Mouse (Mus musculus): ENCODE data around the gene Gm5930.
A peak's percentile ranks its signal among the peaks of the same experiment; 100 is the strongest.
"Not testable (repeated sequence)": the region's sequence is repeated elsewhere in the genome, so short reads cannot be mapped to it uniquely, and the experiment has no call there.

Gene Gm5930

DNA sequence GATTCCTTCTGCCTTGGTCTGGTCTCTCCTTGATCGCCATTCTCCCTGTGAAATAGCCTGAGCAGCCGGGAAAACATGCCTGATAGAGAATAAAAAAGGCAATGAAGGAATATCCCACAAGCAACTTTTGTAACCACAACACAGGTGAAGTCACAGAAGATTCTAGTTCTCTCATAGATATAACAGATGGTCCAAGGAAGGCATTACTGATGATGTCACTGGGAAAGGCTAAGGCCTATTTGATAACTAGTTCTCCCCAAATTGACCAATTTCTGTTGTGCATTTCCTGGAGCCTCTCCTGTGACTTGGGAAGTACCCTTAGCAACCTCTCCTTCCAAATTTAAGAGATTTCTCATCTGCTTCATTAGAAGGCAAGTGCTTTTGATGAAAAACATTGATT is at the start of gene Gm5930:
Gene Gm5930 (minus strand): TSS at position 101 of the 400 bp plus-strand sequence.
- DNase-seq (ENCODE audit: low read depth): not testable (repeated sequence)

DNA sequence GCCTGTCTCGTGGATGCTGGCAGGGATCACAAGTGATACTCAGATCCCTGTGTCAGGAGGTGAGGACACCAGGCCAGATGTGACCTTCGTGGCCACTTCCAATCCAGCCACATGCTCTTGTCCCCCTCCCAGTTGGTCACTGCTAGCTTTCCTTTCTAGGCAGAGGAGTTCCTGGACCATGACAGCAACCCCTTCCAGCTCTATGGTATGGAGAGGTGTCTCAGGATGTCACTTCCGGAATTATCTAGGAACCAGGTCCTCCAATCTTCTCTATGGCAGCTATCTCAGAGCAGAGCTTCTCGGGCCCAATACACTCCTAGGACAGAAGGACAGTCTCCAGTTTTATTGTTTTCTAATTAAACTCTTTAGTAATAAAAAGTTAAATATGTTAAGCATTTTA is 45.8 kb upstream of the Gm5930 start:
- DNase-seq (ENCODE audit: low read depth): not testable (repeated sequence)

DNA sequence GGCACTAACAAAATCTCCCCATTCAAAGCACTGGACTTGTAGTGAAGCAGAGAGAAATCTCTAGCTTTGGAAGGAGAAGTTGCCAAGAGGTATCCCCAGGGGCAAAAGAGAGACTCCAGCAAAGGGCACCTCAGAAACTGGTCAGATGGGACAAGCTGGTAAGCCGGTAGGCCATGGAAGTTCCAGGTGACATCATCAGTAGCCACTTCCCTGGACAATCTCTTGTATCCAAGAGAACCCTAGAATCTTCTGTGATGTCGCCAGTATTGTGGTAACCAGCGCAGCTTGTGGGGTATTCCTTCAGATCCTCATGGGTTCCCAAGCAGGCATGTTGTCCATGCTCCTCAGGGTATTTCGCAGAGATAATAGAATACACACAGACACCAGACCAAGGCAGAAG is 26.7 kb upstream of the Gm5930 start, which contains the start of gene Gm8229:
Gene Gm8229 (plus strand): TSS at position 301 of the 400 bp plus-strand sequence.
- not testable (repeated sequence) for DNase-seq (ENCODE audit: low read depth)

DNA sequence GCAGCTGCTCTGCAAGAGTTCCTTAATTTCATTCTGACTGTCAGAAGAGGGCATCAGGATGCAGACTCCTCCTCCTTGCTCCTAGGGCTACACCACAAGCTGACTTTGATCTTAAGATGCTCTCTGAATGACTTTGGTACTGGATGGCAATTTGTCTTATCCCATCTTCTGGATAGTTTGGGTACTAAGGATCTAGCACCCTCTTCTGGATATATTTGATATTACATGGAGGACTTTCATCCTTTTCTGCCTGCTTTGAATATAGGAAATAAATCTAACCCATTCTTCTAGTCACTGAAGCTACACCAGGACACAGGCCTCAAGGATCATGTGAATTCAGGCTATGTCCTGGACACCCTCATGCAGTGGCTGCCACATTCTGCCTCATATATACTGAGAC is 23.9 kb upstream of the Gm5930 start:
- DNase-seq (ENCODE audit: low read depth): peak; percentile 1

DNA sequence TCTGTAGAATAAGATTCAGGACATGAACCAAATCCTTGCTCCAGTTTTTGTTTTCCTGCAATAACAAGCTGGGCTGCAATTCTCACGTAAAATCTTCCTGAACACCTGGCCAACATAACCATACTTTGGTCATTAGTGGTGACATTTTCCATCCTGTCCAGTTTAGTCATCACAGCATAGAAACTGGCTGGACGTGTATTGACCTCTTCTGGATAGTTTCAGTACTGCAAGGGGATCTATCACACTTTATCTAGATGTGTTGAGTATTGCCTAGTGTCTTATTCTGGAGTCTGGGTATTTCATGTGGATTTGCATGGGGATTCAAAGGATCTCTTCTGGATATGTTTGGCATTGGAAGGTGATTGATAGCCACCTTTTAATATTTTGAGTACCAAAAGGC is 23.0 kb upstream of the Gm5930 start:
- not testable (repeated sequence) for DNase-seq (ENCODE audit: low read depth)

DNA sequence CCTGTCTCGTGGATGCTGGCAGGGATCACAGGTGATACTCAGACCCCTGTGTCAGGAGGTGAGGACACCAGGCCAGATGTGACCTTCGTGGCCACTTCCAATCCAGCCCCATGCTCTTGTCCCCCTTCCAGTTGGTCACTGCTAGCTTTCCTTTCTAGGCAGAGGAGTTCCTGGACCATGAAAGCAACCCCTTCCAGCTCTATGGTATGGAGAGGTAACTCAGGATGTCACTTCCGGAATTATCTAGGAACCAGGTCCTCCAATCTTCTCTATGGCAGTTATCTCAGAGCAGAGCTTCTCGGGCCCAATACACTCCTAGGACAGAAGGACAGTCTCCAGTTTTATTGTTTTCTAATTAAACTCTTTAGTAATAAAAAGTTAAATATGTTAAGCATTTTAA is 26.3 kb downstream of the Gm5930 start:
- DNase-seq (ENCODE audit: low read depth): not testable (repeated sequence)

DNA sequence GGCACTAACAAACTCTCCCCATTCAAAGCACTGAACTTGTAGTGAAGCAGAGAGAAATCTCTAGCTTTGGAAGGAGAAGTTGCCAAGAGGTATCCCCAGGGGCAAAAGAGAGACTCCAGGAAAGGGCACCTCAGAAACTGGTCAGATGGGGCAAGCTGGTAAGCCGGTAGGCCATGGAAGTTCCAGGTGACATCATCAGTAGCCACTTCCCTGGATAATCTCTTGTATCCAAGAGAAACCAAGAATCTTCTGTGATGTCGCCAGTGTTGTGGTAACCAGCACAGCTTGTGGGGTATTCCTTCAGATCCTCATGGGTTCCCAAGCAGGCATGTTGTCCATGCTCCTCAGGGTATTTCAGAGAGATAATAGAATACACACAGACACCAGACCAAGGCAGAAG is 53.1 kb downstream of the Gm5930 start, which contains the start of gene Gm8220:
Gene Gm8220 (plus strand): TSS at position 301 of the 400 bp plus-strand sequence.
- not testable (repeated sequence) for DNase-seq (ENCODE audit: low read depth)

Data from induced T-regulatory cell, adult 2 months (primary cell).